In the genomic region with DNA sequence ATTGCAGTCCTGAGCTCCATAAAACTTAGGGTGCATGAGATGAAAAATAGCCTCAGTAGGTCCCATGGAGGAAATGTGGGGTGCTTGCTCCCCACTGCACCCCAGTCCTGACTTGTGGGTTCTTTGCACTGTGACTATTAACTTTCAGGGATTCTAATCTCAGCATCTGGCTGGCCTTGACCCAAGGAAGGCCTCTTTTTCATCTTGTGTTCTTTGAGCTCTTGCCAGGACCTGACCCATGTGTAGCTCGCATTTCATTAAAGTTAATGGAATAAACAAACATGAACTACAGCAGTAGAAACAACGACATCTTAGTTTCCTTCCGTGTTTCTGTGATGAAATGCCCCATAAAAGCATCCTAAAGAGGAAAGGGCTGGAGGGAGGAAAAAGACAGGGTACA, we compare ENCODE assay signal across 16 mouse cellular contexts.
"Had no signal": no experiment of that assay in that cellular context is flagged by ENCODE, and none has a peak within 500 bp of the region (broad histone marks: within the 10 kb centered on the region; RNA-seq: fewer than 3 reads in every experiment).

No protein-coding gene starts in this region.

- ATAC-seq: intestine, embryonic 16.5 days; liver, embryonic 12.5 days; midbrain, embryonic 16.5 days had no signal

- H3K4me2 ChIP-seq: limb, embryonic 15.5 days; liver, embryonic 12.5 days; lung, embryonic 15.5 days; midbrain, embryonic 12.5 days; neural tube, embryonic 13.5 days; stomach, embryonic 15.5 days had no signal

- H3K9me3 ChIP-seq: limb, embryonic 15.5 days; liver, embryonic 12.5 days; lung, embryonic 15.5 days; midbrain, embryonic 12.5 days; neural tube, embryonic 13.5 days; stomach, embryonic 15.5 days had no signal

- DNase-seq: kidney, adult 8-10 months; layer of hippocampus, adult 9-11 months; layer of hippocampus, postnatal 36 days; retina, postnatal 1 day; right cerebral cortex, postnatal 4 days; spleen, adult 18-20 months; thymus, adult 2 months; thymus, postnatal 25 days had no signal

- H3K27ac ChIP-seq: limb, embryonic 15.5 days; liver, embryonic 12.5 days; lung, embryonic 15.5 days; midbrain, embryonic 12.5 days; neural tube, embryonic 13.5 days; stomach, embryonic 15.5 days had no signal

- H3K9ac ChIP-seq: limb, embryonic 15.5 days; liver, embryonic 12.5 days; lung, embryonic 15.5 days; midbrain, embryonic 12.5 days; neural tube, embryonic 13.5 days; stomach, embryonic 15.5 days had no signal

- H3K36me3 ChIP-seq: limb, embryonic 15.5 days; liver, embryonic 12.5 days; lung, embryonic 15.5 days; midbrain, embryonic 12.5 days; neural tube, embryonic 13.5 days; stomach, embryonic 15.5 days had no signal

- H3K27me3 ChIP-seq: limb, embryonic 15.5 days; liver, embryonic 12.5 days; lung, embryonic 15.5 days; neural tube, embryonic 13.5 days; stomach, embryonic 15.5 days had no signal

- H3K4me3 ChIP-seq: limb, embryonic 15.5 days; liver, embryonic 12.5 days; lung, embryonic 15.5 days; midbrain, embryonic 12.5 days; neural tube, embryonic 13.5 days; stomach, embryonic 15.5 days had no signal

- H3K4me1 ChIP-seq: limb, embryonic 15.5 days; liver, embryonic 12.5 days; lung, embryonic 15.5 days; midbrain, embryonic 12.5 days; stomach, embryonic 15.5 days had no signal
